Mouse (Mus musculus) forebrain, embryonic 11.5 days (tissue): ENCODE results near the gene Ttc39d. TPM values are rescaled to one million over a fixed set of nuclear protein-coding genes. Genes with fewer than 3 reads are reported as not detected.

Source experiments
- ATAC-seq: fragments of 200-750 bp; cut with Nextera tagmentation; replicated peaks from 2 replicates; pipeline ENCODE4 v1.8.0; 2017; ENCODE audit warnings: moderate TSS enrichment; ENCODE audit not compliant: low FRiP score
- DNase-seq: peaks from one replicate; pipeline ENCODE4 v3.0.0-alpha.2; 2017; ENCODE audit warnings: low spot score
- H3K27ac ChIP-seq: fragments of 300-500 bp; sonication (generic); 2 replicates; pipeline ENCODE4 v1.5.1; 2014; ENCODE audit warnings: low read depth, low read length
- H3K27me3 ChIP-seq: fragments of 300-500 bp; sonication (generic); 2 replicates; pipeline ENCODE4 v1.6.1; 2014; ENCODE audit warnings: mild to moderate bottlenecking, low read length, mixed read lengths; ENCODE audit not compliant: control insufficient read depth, insufficient read depth
- H3K36me3 ChIP-seq: fragments of 300-500 bp; sonication (generic); 2 replicates; pipeline ENCODE4 v1.6.1; 2014; ENCODE audit warnings: mild to moderate bottlenecking, low read length, moderate library complexity, mixed read lengths; ENCODE audit not compliant: control insufficient read depth, insufficient read depth
- H3K4me1 ChIP-seq: fragments of 300-500 bp; sonication (generic); replicated peaks from 2 replicates; pipeline ENCODE4 v1.6.1; 2014; ENCODE audit warnings: low read length, mixed read lengths; ENCODE audit not compliant: control insufficient read depth, insufficient read depth
- H3K4me2 ChIP-seq: fragments of 300-500 bp; sonication (generic); 2 replicates; pipeline ENCODE4 v1.6.1; 2014; ENCODE audit warnings: low read depth, mild to moderate bottlenecking, low read length, moderate library complexity, mixed read lengths; ENCODE audit not compliant: severe bottlenecking
- H3K4me3 ChIP-seq: fragments of 300-500 bp; sonication (generic); 2 replicates; pipeline ENCODE4 v1.5.1; 2014; ENCODE audit warnings: low read depth, low read length
- H3K9ac ChIP-seq: fragments of 300-500 bp; sonication (generic); 2 replicates; pipeline ENCODE4 v1.6.1; 2014; ENCODE audit warnings: low read length
- H3K9me3 ChIP-seq: fragments of 300-500 bp; sonication (generic); 2 replicates; pipeline ENCODE4 v1.6.1; 2016; ENCODE audit warnings: low read length, mixed read lengths; ENCODE audit not compliant: control insufficient read depth
- WGBS: fragments of 180-500 bp; shearing (Covaris S2); extraction: QIAGEN DNeasy Blood & Tissue Kit; methylation state at CpG from one replicate; pipeline ENCODE4 v1.1.7; 2014; 5-methylcytosine and 5-hydroxymethylcytosine counted together
- polyA plus RNA-seq: library from polyadenylated mRNA; unstranded; fragments of >200 nt; fragmentation: Nextera tagmentation; extraction: Ambion mirVana; gene quantifications from 2 replicates; pipeline ENCODE4 v1.2.1, GENCODE M21; 2014

Ttc39d gene
- polyA plus RNA-seq, 1 experiment from 2014 or later = 0.07 TPM

DNA sequence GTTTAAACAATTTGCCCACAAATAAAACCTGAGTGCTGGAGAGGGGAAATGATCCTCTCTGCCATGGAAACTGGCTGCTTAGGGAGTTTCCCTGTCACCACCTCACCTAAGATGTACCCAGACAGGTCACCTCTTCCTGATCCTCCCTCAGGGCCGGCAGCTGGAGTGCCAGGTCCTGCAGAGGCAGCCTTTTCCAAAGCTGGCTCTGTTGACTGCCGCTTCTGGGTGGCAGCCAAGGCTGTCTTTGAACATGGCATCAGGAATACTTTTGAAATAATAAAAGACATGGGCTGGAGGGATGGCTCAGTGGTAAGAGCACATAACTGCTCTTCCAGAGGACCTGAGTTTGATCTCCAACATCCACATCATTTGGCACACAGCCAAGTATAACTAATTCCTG, 22.1 kb downstream of the Ttc39d start:
- Histone ChIP-seq H3K9me3 (no peaks in the 10 kb centered on the region), H3K4me3 (no peak overlapping the region), H3K27ac (no peak overlapping the region), H3K27me3 (no peaks in the 10 kb centered on the region), H3K4me1 (no peaks in the 10 kb centered on the region), H3K36me3 (no peaks in the 10 kb centered on the region), H3K9ac (no peak overlapping the region), H3K4me2 (no peak overlapping the region)
- no peak for ATAC-seq
- DNase-seq = no peak
- 90% methylated on average over 2 of the region's 2 CpGs for WGBS

DNA sequence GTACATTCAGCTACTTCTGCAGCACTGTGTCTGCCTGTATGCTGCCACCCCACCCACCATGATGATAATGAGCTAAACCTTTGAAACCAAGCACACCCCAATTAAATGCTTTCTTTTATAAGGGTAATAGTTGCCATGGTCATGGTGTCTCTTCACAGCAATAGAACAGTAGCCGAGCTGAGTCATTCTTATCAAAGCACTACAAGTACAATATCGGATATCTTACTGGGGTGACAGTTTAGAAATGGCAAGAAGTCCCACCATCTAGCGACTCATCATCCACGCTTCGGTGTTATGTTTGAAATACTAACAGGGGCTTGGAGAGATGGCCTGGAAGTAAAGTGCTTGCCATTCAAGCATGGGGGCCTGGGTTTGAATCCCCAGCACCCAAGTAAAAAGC, 26.6 kb downstream of the Ttc39d start:
- H3K9ac ChIP-seq = no peak overlapping the region
- no peaks in the 10 kb centered on the region for H3K36me3 ChIP-seq
- H3K9me3 ChIP-seq = no peaks in the 10 kb centered on the region
- no peak overlapping the region for H3K4me2 ChIP-seq
- H3K4me1 ChIP-seq = no peaks in the 10 kb centered on the region
- 95% methylated on average over 5 of the region's 5 CpGs for WGBS
- no peaks in the 10 kb centered on the region for H3K27me3 ChIP-seq
- DNase-seq = no peak
- H3K4me3 ChIP-seq = no peak overlapping the region
- H3K27ac ChIP-seq = no peak overlapping the region
- ATAC-seq = no peak

DNA sequence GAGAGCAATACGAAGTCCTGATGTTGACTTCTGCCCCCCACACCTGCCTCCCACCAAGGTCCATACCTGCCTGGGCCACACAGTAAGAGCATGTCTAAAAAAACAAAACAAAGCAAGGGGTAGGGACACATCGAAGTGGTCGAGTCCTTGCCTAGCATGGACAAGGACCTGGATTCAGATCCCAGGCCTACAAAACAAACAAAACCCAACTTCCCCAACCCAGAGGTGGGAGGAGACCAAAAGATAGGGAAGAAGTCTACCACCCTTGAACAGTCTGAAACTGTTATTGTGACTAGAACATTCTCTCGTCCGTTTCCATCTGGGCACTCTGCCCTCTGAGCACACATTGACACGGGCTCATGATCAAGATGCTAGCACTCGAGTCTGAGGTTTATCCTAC, 27.1 kb downstream of the Ttc39d start:
- DNase-seq (no peak), ATAC-seq (no peak)
- Histone ChIP-seq H3K9me3 (no peaks in the 10 kb centered on the region), H3K27me3 (no peaks in the 10 kb centered on the region), H3K4me1 (no peaks in the 10 kb centered on the region), H3K27ac (no peak overlapping the region), H3K9ac (no peak overlapping the region), H3K36me3 (no peaks in the 10 kb centered on the region), H3K4me2 (no peak overlapping the region), H3K4me3 (no peak overlapping the region)
- WGBS = 93% methylated on average over 7 of the region's 7 CpGs

DNA sequence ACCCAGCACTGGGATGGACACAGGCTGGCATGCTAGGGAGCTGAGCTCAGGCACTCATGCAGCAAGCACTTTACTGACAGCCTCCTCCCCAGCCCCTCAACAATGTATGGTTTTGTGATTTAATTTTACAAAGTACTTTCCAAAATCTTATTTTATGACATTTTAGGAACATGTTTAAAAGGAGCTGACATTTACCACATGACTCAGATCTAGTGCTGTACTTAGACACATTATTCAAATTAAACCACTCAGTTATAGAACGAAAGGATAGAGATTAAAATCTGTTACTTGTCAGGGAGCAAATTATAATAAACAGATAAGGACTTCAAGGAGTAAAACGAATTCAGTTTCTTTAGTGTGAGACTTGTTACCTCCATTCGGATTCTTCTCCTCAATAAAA, 28.2 kb downstream of the Ttc39d start:
- DNase-seq = no peak
- no peaks in the 10 kb centered on the region for H3K4me1 ChIP-seq
- no peaks in the 10 kb centered on the region for H3K9me3 ChIP-seq
- no peak overlapping the region for H3K9ac ChIP-seq
- no peak overlapping the region for H3K4me2 ChIP-seq
- ATAC-seq = no peak
- no peaks in the 10 kb centered on the region for H3K27me3 ChIP-seq
- H3K4me3 ChIP-seq = no peak overlapping the region
- H3K27ac ChIP-seq = no peak overlapping the region
- 92% methylated on average over 3 of the region's 3 CpGs for WGBS
- peaks cover 2% of the 10 kb centered on the region; the same call in 1 of the 2 replicates for H3K36me3 ChIP-seq

DNA sequence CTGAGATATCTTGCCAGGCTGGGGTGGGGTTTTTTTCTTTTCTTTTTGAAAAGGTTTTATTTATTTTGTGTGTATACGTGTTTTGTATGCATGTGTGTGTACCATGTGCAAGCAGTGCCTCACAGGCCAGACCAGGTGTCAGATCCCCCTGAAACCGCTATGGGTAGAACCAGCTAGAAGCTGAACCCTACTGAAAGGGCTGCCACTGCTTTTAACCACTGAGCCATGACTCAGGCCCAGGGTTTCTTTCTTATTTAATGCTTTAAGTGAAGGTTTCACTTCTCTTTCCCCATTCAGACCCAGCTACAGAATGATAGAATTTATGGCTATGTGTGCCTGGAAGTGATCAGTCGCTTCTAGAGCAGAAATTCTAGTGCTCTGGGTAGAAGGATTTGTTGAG, 29.5 kb downstream of the Ttc39d start:
- Histone ChIP-seq H3K27me3 (no peaks in the 10 kb centered on the region), H3K9me3 (no peaks in the 10 kb centered on the region), H3K27ac (no peak overlapping the region), H3K4me1 (no peaks in the 10 kb centered on the region), H3K4me2 (no peak overlapping the region), H3K9ac (no peak overlapping the region), H3K36me3 (peaks cover 6% of the 10 kb centered on the region; the same call in 1 of the 2 replicates), H3K4me3 (no peak overlapping the region)
- no peak for DNase-seq
- WGBS = 93% methylated on average over 3 of the region's 3 CpGs
- ATAC-seq = no peak

DNA sequence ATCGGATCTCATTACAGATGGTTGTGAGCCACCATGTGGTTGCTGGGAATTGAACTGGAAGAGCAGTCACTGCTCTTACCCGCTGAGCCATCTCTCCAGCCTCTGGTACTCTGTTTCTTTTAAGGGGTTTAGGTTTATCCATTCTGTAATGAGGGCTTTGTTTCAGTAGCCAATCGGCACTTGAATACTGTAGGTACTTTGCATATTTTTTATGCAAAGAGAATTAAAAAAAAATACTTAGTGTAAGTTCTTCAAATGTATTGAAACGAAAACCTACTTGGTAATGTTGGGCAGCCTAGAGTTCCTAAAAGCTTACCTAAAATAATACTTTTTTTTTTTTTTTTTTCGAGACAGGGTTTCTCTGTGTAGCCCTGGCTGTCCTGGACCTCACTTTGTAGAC, 30.2 kb downstream of the Ttc39d start:
- no peak overlapping the region for H3K4me3 ChIP-seq
- WGBS = 90% methylated on average over 5 of the region's 5 CpGs
- ATAC-seq (no peak), DNase-seq (no peak)
- no peaks in the 10 kb centered on the region for H3K9me3 ChIP-seq
- H3K36me3 ChIP-seq = peaks cover 6% of the 10 kb centered on the region; the same call in 1 of the 2 replicates
- no peaks in the 10 kb centered on the region for H3K27me3 ChIP-seq
- no peak overlapping the region for H3K9ac ChIP-seq
- H3K4me2 ChIP-seq = no peak overlapping the region
- no peaks in the 10 kb centered on the region for H3K4me1 ChIP-seq
- H3K27ac ChIP-seq = no peak overlapping the region

DNA sequence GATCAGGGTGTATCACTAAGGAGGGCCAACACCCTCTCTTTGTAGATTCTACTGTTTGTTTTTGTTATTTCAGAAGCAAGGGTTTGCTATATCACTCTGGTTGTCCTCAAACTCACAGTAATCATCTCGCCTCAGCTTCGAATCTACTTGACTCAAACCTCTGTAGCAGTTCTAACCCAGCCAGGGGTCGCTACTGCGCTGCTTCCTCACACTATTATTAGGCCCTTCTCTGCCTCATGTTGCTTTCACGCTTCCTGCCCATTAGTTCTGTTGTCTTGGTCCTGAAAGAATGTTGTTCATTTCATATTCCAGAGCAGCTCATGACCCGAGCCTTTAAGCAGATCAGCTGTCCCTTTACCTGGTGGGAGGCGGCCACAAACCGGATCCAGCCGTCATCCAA, 34.3 kb downstream of the Ttc39d start:
- WGBS = 92% methylated on average over 9 of the region's 9 CpGs
- Histone ChIP-seq H3K4me1 (no peaks in the 10 kb centered on the region), H3K9me3 (no peaks in the 10 kb centered on the region), H3K4me3 (no peak overlapping the region), H3K27me3 (no peaks in the 10 kb centered on the region), H3K36me3 (peaks cover 10% of the 10 kb centered on the region; the same call in 1 of the 2 replicates), H3K4me2 (no peak overlapping the region), H3K9ac (no peak overlapping the region), H3K27ac (no peak overlapping the region)
- ATAC-seq (no peak), DNase-seq (no peak)

DNA sequence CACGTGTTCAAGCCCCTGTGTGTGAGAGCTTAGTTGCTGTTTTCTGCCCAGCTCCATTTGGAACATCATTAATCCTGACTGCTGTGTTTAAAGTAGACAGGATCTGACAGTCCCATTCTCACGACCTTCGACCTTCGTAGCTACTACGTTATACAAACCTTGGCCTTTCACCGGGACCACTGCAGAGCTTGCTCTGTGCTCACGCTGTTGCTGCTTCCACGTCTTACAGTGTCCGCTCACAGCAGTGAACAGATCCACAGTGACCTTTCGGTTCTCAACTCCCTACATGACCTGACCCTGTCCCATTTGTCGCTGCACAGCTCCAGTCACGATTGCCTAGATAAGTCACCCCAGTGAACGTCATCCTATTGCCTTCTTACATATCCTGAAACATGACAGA, 35.9 kb downstream of the Ttc39d start:
- H3K27ac ChIP-seq = no peak overlapping the region
- no peak overlapping the region for H3K9ac ChIP-seq
- WGBS = 92% methylated on average over 13 of the region's 13 CpGs
- no peaks in the 10 kb centered on the region for H3K9me3 ChIP-seq
- H3K27me3 ChIP-seq = no peaks in the 10 kb centered on the region
- peaks cover 10% of the 10 kb centered on the region; the same call in 1 of the 2 replicates for H3K36me3 ChIP-seq
- no peak overlapping the region for H3K4me2 ChIP-seq
- ATAC-seq = no peak
- H3K4me3 ChIP-seq = no peak overlapping the region
- no peak for DNase-seq
- no peaks in the 10 kb centered on the region for H3K4me1 ChIP-seq

DNA sequence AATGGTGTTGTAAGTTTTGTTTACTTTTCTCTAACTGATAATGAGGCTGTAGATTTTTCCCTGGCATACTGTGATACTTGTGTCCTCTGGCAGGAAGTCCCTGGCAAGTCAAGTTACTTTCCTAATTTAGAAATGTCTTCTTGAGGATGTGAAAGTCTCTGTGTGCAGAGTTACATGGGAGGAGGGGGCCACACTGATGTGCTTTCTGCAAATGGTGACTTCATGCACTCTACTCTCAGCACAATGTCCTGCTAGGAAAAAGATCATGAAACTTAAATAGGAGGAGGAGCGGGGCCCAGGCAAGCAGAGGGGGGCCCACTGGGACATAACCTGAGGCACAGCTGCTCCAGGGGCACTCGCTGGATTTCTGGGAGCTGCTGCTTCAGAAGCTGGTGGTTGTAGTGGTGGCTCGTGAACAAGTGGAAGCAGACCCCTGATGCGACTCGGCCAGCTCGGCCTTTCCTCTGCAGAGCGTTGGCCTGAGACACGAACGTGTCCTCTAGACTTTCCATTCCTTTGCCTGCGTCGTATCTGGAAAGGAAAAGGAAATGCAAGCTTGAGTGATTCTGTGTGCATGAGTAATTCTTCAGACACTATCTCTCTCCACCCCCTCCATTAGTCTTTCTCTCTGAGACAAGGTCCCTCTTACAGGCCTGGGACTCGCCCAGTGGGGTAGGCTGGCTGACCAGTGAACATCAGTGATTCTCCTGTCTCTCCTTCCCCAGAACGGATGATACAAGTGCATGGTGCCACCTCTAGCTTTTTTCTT, 45.7 kb downstream of the Ttc39d start:
- no peak for ATAC-seq
- Histone ChIP-seq H3K36me3 (peaks cover 25% of the 10 kb centered on the region), H3K9me3 (no peaks in the 10 kb centered on the region), H3K4me1 (no peaks in the 10 kb centered on the region), H3K4me2 (no peak overlapping the region), H3K27ac (no peak overlapping the region), H3K27me3 (no peaks in the 10 kb centered on the region), H3K4me3 (no peak overlapping the region), H3K9ac (no peak overlapping the region)
- 85% methylated on average over 13 of the region's 13 CpGs for WGBS
- DNase-seq = no peak
